Mouse (Mus musculus) G1E (cell line): ENCODE measurements around the gene Cntnap1. TPM values are rescaled to one million over a fixed set of nuclear protein-coding genes. Genes with fewer than 3 reads are reported as not detected.
A peak's percentile ranks its signal among the peaks of the same experiment; 100 is the strongest.

Experiments
- ATAC-seq: 2 replicates; pipeline ENCODE4 v1.8.0; 2016; ENCODE audit warnings: mild to moderate bottlenecking; ENCODE audit not compliant: insufficient number of reproducible peaks, poor library complexity, low FRiP score, severe bottlenecking; ENCODE audit errors: extremely low read depth
- DNase-seq: peaks from one replicate; pipeline ENCODE4 v3.0.0; 2012; ENCODE audit warnings: low spot score
- H3K27me3 ChIP-seq: 2 replicates; pipeline ENCODE4 v1.6.1; 2012; ENCODE audit warnings: mild to moderate bottlenecking, low read length, inconsistent platforms; ENCODE audit not compliant: insufficient read depth
- H3K36me3 ChIP-seq: replicated peaks from 2 replicates; pipeline ENCODE3; 2012; ENCODE audit warnings: mild to moderate bottlenecking, inconsistent platforms
- H3K4me1 ChIP-seq: 2 replicates; pipeline ENCODE4 v1.6.1; 2012; ENCODE audit warnings: low read depth, low read length, inconsistent platforms, mixed read lengths; ENCODE audit not compliant: insufficient read depth
- H3K4me3 ChIP-seq: 2 replicates; pipeline ENCODE4 v1.5.1; 2012; ENCODE audit warnings: low read depth, mild to moderate bottlenecking, inconsistent platforms, low read length, moderate library complexity, mixed read lengths
- H3K9me3 ChIP-seq: replicated peaks from 2 replicates; pipeline ENCODE4 v1.6.1; 2012; ENCODE audit warnings: inconsistent platforms
- CTCF ChIP-seq: IDR thresholded peaks from 2 replicates; pipeline ENCODE4 v1.5.1; 2012; ENCODE audit warnings: low read depth, low read length, inconsistent platforms, mixed read lengths
- GATA1 ChIP-seq: IDR thresholded peaks from 2 replicates; pipeline ENCODE4 v1.6.1; 2012; ENCODE audit warnings: borderline replicate concordance, low read length, inconsistent platforms, mixed read lengths
- GATA2 ChIP-seq: IDR thresholded peaks from 2 replicates; pipeline ENCODE4 v1.6.1; 2012; ENCODE audit warnings: low read depth, low read length, inconsistent platforms, borderline replicate concordance
- POLR2AphosphoS5 ChIP-seq: IDR thresholded peaks from 2 replicates; pipeline ENCODE4 v1.6.1; 2012; ENCODE audit warnings: low read depth, low read length, inconsistent platforms; ENCODE audit not compliant: insufficient replicate concordance
- TAL1 ChIP-seq: conservative IDR thresholded peaks from 2 replicates; pipeline ENCODE4 v1.6.1; 2012; ENCODE audit warnings: low read depth, low read length, inconsistent platforms, mixed read lengths
- polyA plus RNA-seq: library from polyadenylated mRNA; stranded (reverse); fragments of >175 nt; gene quantifications from 2 replicates; pipeline ENCODE4 v1.2.3, GENCODE M21; 2012
- total RNA-seq, 2 experiments: library from RNA; stranded (forward) in 1 of 2; stranded (reverse) in 1 of 2; fragments of 200-1000 nt in 1 of 2; fragments of >200 nt in 1 of 2; fragmentation: Nextera tagmentation in 1 of 2; gene quantifications; 2 replicates each; pipeline ENCODE4 v1.2.3; 2014 to 2017

Cntnap1 gene
- total and polyA plus RNA-seq, 3 experiments = under 0.01 to 0.02 TPM; not detected in 1

DNA sequence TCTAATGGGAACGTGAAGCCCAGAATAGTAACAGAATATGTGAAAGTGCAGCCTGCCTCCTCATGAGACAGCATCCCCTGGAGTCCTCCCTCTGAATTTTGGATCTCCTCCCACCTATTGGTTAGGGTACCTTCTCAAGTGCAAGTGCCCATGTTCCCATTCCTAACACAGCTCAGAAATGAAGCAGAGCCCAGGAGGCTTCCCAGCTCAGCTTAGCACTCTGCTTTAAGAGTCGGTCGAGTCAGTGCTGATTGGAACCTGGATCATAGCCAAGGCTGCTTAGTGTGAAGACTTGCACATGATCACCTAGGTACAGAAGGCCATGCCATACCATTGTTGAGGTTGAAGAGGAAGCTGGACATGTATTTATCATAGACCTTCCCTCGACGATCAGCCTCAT is 23.8 kb downstream of the Cntnap1 start:
- Histone ChIP-seq H3K4me3 (no peak overlapping the region), H3K9me3 (no peaks in the 10 kb centered on the region), H3K27me3 (no peaks in the 10 kb centered on the region), H3K4me1 (peaks cover 29% of the 10 kb centered on the region), H3K36me3 (peaks cover 75% of the 10 kb centered on the region)
- no peak for TF ChIP-seq TAL1
- TF ChIP-seq CTCF = no peak
- TF ChIP-seq POLR2AphosphoS5 = no peak
- no peak for TF ChIP-seq GATA1
- TF ChIP-seq GATA2 = no peak
- ATAC-seq = no peak
- DNase-seq = no peak

DNA sequence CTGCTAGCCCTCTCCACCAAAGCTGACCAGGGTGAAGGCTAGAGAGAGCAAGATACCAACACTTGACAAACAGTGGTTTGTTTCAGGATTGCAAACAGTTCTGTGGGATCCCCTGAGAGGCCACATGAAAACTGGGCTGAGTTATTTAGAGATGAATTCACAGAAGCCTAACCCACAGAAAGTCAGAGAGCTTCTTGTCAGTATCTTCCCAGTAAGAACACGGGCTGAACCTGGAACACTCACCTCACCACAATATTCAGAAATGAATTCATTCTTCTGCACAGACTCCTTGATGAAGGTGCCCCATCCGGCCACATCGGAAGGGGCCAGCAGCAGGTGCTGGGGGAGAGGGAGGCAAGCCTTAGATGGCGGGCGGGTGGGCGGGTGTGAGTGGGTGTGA is 24.3 kb downstream of the Cntnap1 start:
- peaks cover 80% of the 10 kb centered on the region for H3K36me3 ChIP-seq
- no peak overlapping the region for H3K4me3 ChIP-seq
- ATAC-seq = no peak
- no peak for DNase-seq
- peaks cover 24% of the 10 kb centered on the region for H3K4me1 ChIP-seq
- TF ChIP-seq CTCF = no peak
- no peak for TF ChIP-seq GATA2
- no peaks in the 10 kb centered on the region for H3K9me3 ChIP-seq
- H3K27me3 ChIP-seq = no peaks in the 10 kb centered on the region

DNA sequence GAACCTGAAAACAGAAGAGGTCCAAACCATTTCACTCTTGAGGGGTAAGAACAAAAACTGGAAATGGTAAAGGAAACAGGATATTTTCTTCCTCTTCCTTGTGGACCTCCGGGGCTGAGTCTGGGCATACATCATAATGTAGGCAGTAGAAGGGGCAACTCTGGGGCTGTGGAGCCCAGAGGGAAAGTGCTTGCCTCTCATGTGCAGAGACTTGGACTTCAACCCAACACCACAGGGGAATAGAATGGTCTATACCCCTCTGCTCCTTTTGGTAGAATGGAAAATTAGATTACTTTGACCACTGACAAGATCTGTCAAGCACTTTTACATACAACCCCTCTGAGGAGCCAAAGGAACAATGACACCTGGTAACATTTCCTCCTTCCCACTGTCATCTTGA is 24.8 kb downstream of the Cntnap1 start:
- H3K27me3 ChIP-seq = no peaks in the 10 kb centered on the region
- no peaks in the 10 kb centered on the region for H3K9me3 ChIP-seq
- peaks cover 85% of the 10 kb centered on the region for H3K36me3 ChIP-seq
- DNase-seq (no peak), ATAC-seq (no peak)
- TF ChIP-seq GATA1 = no peak
- no peak for TF ChIP-seq TAL1
- TF ChIP-seq GATA2 = no peak
- no peak for TF ChIP-seq POLR2AphosphoS5
- TF ChIP-seq CTCF = no peak
- no peak overlapping the region for H3K4me3 ChIP-seq
- peaks cover 19% of the 10 kb centered on the region for H3K4me1 ChIP-seq

DNA sequence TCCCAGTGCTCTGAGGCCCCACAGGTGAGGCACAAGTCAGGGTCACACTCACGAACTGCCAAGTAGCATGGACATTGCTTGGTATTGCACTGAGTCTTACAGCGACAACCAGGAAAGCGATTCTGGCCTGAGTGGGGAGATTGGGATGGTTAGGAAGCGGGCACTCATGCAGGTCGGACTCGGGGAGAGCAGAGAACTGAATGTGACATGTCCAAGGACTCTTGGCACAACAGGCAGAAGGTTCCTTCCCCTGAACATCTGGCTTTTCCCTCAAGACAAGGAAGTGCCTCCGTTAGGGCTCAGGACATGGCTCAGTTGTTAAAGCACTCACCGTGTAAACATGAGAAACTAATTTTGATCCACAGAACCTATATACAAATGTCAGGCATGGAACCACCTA is 25.2 kb downstream of the Cntnap1 start:
- no peaks in the 10 kb centered on the region for H3K9me3 ChIP-seq
- no peaks in the 10 kb centered on the region for H3K27me3 ChIP-seq
- no peak overlapping the region for H3K4me3 ChIP-seq
- DNase-seq = no peak
- peaks cover 90% of the 10 kb centered on the region for H3K36me3 ChIP-seq
- no peak for ATAC-seq
- no peak for TF ChIP-seq CTCF
- TF ChIP-seq TAL1 = no peak
- no peak for TF ChIP-seq GATA1
- no peak for TF ChIP-seq POLR2AphosphoS5
- TF ChIP-seq GATA2 = no peak
- peaks cover 15% of the 10 kb centered on the region for H3K4me1 ChIP-seq

DNA sequence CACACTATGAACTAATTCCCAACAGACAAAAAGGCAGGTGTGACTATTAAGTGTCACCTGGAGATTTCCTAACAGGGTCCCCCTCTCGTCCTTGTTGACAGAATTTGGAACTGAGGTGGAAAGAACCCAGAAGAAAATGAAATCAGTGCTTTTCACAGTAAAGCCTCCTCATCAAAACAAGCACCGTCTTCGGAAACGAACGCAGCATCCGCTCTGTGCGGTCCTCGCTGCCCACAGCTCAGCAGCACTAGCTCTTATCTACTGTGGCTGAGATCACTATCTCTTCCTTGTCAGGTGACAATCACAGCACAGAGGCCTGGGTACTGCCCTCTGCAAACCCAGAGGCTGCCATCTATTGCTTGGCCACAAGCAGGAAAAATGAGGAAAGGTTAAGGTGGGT is 25.9 kb downstream of the Cntnap1 start:
- DNase-seq = no peak
- Histone ChIP-seq H3K27me3 (no peaks in the 10 kb centered on the region), H3K4me3 (no peak overlapping the region), H3K36me3 (peaks cover 94% of the 10 kb centered on the region), H3K9me3 (no peaks in the 10 kb centered on the region), H3K4me1 (peaks cover 13% of the 10 kb centered on the region)
- ATAC-seq = no peak
- TF ChIP-seq GATA1 (no peak), CTCF (no peak), GATA2 (no peak), POLR2AphosphoS5 (no peak), TAL1 (no peak)

DNA sequence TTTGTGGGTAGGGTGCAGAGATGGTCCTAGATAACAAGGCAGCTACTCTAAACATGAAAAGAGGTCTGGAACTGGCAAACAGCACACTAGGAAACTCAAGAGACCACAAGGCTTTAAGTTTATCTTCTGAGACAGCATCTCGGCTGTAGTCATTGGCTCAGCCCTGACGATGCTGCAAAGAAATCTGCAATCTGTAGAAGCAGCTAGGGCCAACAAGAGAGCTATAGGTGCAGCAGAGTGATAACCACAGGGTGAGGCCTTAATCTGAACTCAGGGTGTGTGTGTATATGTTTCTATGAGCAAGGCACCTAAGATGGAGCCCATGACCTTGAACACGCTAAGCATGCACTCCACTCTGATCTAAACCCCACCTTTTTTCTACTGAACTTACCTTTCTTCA is 29.2 kb downstream of the Cntnap1 start:
- Histone ChIP-seq H3K36me3 (peaks cover 90% of the 10 kb centered on the region), H3K4me3 (no peak overlapping the region), H3K27me3 (no peaks in the 10 kb centered on the region), H3K9me3 (no peaks in the 10 kb centered on the region), H3K4me1 (peaks cover 8% of the 10 kb centered on the region; the same call in 1 of the 2 replicates)
- DNase-seq (no peak), ATAC-seq (no peak)
- TF ChIP-seq TAL1 (no peak), GATA1 (no peak), GATA2 (no peak), CTCF (no peak), POLR2AphosphoS5 (no peak)

DNA sequence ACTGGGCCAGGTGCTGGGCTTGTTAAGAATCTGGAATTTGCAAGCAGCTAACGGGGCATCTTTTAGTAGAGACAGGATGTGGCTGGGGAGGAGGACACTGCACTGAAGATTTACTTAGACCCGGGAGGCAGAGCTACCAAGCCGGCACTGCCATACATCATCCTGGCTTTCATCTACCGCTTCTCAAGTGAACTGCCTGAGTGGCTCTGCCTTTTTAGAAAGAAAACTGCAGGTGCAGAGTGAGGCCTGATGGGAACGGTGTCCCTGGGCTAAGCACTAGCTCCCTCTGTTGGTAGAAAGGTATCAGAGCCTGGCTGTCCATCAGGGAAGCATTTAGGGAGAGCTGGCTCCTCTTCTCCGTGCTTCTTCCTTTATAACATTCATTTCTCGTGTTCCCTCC is 30.7 kb downstream of the Cntnap1 start:
- TF ChIP-seq CTCF (peak; percentile 58), GATA1 (no peak)
- H3K9me3 ChIP-seq = no peaks in the 10 kb centered on the region
- no peak overlapping the region for H3K4me3 ChIP-seq
- H3K4me1 ChIP-seq = peaks cover 12% of the 10 kb centered on the region; the same call in 1 of the 2 replicates
- no peaks in the 10 kb centered on the region for H3K27me3 ChIP-seq
- H3K36me3 ChIP-seq = peaks cover 88% of the 10 kb centered on the region
- DNase-seq (no peak), ATAC-seq (no peak)
